Mouse (Mus musculus) heart, postnatal 0 days (tissue): Measurements from ENCODE around the gene Txk. TPM values are rescaled to one million over a fixed set of nuclear protein-coding genes. Genes with fewer than 3 reads are reported as not detected.

Source experiments
- ATAC-seq: fragments of 200-750 bp; cut with Nextera tagmentation; 2 replicates; pipeline ENCODE4 v1.8.0; 2017; ENCODE audit warnings: low read depth, moderate number of reproducible peaks, moderate library complexity; ENCODE audit not compliant: insufficient read depth
- DNase-seq: peaks from one replicate; pipeline ENCODE4 v3.0.0-alpha.2; 2016; ENCODE audit warnings: low spot score
- H3K27ac ChIP-seq: fragments of 300-500 bp; sonication (generic); 2 replicates; pipeline ENCODE4 v1.5.1; 2014; ENCODE audit warnings: low read depth, mild to moderate bottlenecking
- H3K27me3 ChIP-seq: fragments of 300-500 bp; sonication (generic); 2 replicates; pipeline ENCODE4 v1.6.1; 2014; ENCODE audit warnings: low read length, mixed read lengths; ENCODE audit not compliant: control insufficient read depth, insufficient read depth
- H3K36me3 ChIP-seq: fragments of 300-500 bp; sonication (generic); replicated peaks from 2 replicates; pipeline ENCODE4 v1.6.1; 2014; ENCODE audit warnings: low read length, mixed read lengths; ENCODE audit not compliant: control insufficient read depth, insufficient read depth
- H3K4me1 ChIP-seq: fragments of 300-500 bp; sonication (generic); 2 replicates; pipeline ENCODE4 v1.6.1; 2014; ENCODE audit warnings: antibody characterized with exemption; ENCODE audit not compliant: control insufficient read depth, insufficient read depth
- H3K4me2 ChIP-seq: fragments of 300-500 bp; sonication (generic); 2 replicates; pipeline ENCODE4 v1.6.1; 2014; ENCODE audit warnings: low read depth, mild to moderate bottlenecking, low read length, moderate library complexity
- H3K4me3 ChIP-seq: fragments of 300-500 bp; sonication (generic); 2 replicates; pipeline ENCODE4 v1.5.1; 2014; ENCODE audit warnings: low read depth, low read length
- H3K9ac ChIP-seq: fragments of 300-500 bp; sonication (generic); replicated peaks from 2 replicates; pipeline ENCODE4 v1.6.1; 2014; ENCODE audit warnings: low read depth, low read length, mixed read lengths
- H3K9me3 ChIP-seq: fragments of 300-500 bp; sonication (generic); replicated peaks from 2 replicates; pipeline ENCODE4 v1.6.1; 2016; ENCODE audit warnings: low read length; ENCODE audit not compliant: control insufficient read depth
- CTCF ChIP-seq: IDR thresholded peaks from 2 replicates; pipeline ENCODE4 v1.5.1; 2016; ENCODE audit warnings: antibody characterized with exemption, control low read depth, low read depth
- EP300 ChIP-seq: IDR thresholded peaks from 2 replicates; pipeline ENCODE4 v1.6.1; 2016; ENCODE audit warnings: antibody characterized with exemption, low read depth
- WGBS: fragments of 180-500 bp; shearing (Covaris S2); extraction: QIAGEN DNeasy Blood & Tissue Kit; methylation state at CpG from one replicate; pipeline ENCODE4 v1.1.7; 2014; 5-methylcytosine and 5-hydroxymethylcytosine counted together
- polyA plus RNA-seq: library from polyadenylated mRNA; unstranded; fragments of >200 nt; fragmentation: Nextera tagmentation; extraction: Ambion mirVana; gene quantifications from 2 replicates; pipeline ENCODE4 v1.2.1, GENCODE M21; 2015
- total RNA-seq: library from RNA; depleted of rRNA; stranded (reverse); fragments of >200 nt; gene quantifications from 2 replicates; pipeline ENCODE4 v1.2.3, GENCODE M21; 2014; ENCODE audit warnings: low replicate concordance

The Txk gene
- total and polyA plus RNA-seq, 2 experiments from 2014 or later = not detected

GRCm38 (mm10) chr5:72736437-72736836 lies 16.1 kb downstream of the Txk start:
- no peak for DNase-seq
- peak overlapping the region; percentile 4; the same call in 1 of the 2 replicates for H3K4me2 ChIP-seq
- H3K9ac ChIP-seq = no peak overlapping the region
- no peak for TF ChIP-seq CTCF
- no peak for TF ChIP-seq EP300
- no peaks in the 10 kb centered on the region for H3K27me3 ChIP-seq
- ATAC-seq = no peak
- peaks cover 9% of the 10 kb centered on the region for H3K4me1 ChIP-seq
- H3K36me3 ChIP-seq = no peaks in the 10 kb centered on the region
- no peak overlapping the region for H3K27ac ChIP-seq
- H3K9me3 ChIP-seq = no peaks in the 10 kb centered on the region
- 31% methylated on average over 8 of the region's 8 CpGs for WGBS
- no peak overlapping the region for H3K4me3 ChIP-seq

DNA sequence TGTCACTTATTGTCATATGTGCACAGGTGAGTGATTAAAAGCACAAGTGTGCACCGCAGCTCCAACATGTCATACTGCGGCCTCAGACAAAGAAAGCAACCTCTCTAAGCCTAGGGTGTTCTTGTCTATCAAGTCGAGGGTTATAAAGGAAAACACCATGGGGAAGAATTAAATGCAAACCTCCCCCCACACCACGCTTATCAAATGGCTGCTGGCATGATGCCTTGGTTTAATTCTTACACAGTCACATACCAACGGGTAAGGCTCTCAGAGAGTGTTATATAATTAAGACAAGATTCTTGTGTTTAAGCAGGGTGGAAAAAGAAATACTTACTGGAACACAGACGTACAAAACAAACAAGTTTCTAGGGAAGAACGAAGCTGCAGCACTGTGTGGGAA lies 16.8 kb downstream of the Txk start:
- WGBS = 29% methylated on average over 7 of the region's 7 CpGs
- H3K27ac ChIP-seq = no peak overlapping the region
- peaks cover 9% of the 10 kb centered on the region for H3K4me1 ChIP-seq
- no peaks in the 10 kb centered on the region for H3K27me3 ChIP-seq
- no peaks in the 10 kb centered on the region for H3K36me3 ChIP-seq
- ATAC-seq (no peak), DNase-seq (no peak)
- no peaks in the 10 kb centered on the region for H3K9me3 ChIP-seq
- TF ChIP-seq CTCF = no peak
- TF ChIP-seq EP300 = no peak
- no peak overlapping the region for H3K9ac ChIP-seq
- peak overlapping the region; percentile 25 for H3K4me2 ChIP-seq
- no peak overlapping the region for H3K4me3 ChIP-seq

- H3K4me2 ChIP-seq = no peak overlapping the region
- H3K27ac ChIP-seq = no peak overlapping the region
- TF ChIP-seq CTCF (no peak), EP300 (no peak)
- no peak for DNase-seq
- no peak overlapping the region for H3K4me3 ChIP-seq
- peaks cover 9% of the 10 kb centered on the region for H3K4me1 ChIP-seq
- H3K9ac ChIP-seq = no peak overlapping the region
- H3K9me3 ChIP-seq = no peaks in the 10 kb centered on the region
- ATAC-seq = no peak
- H3K36me3 ChIP-seq = no peaks in the 10 kb centered on the region
- WGBS = 74% methylated on average over 1 of the region's 1 CpGs
- H3K27me3 ChIP-seq = no peaks in the 10 kb centered on the region
These were observed 19.7 kb downstream of the Txk start for GRCm38 (mm10) chr5:72732885-72733284.

- DNase-seq (no peak), ATAC-seq (no peak)
- H3K9me3 ChIP-seq = no peaks in the 10 kb centered on the region
- H3K36me3 ChIP-seq = no peaks in the 10 kb centered on the region
- H3K27ac ChIP-seq = no peak overlapping the region
- H3K9ac ChIP-seq = no peak overlapping the region
- H3K27me3 ChIP-seq = no peaks in the 10 kb centered on the region
- H3K4me1 ChIP-seq = no peaks in the 10 kb centered on the region
- no peak overlapping the region for H3K4me2 ChIP-seq
- WGBS = 74% methylated on average over 3 of the region's 3 CpGs
- H3K4me3 ChIP-seq = no peak overlapping the region
- no peak for TF ChIP-seq CTCF
- TF ChIP-seq EP300 = no peak
These were observed 27.2 kb downstream of the Txk start for GRCm38 (mm10) chr5:72725404-72725803.

DNA sequence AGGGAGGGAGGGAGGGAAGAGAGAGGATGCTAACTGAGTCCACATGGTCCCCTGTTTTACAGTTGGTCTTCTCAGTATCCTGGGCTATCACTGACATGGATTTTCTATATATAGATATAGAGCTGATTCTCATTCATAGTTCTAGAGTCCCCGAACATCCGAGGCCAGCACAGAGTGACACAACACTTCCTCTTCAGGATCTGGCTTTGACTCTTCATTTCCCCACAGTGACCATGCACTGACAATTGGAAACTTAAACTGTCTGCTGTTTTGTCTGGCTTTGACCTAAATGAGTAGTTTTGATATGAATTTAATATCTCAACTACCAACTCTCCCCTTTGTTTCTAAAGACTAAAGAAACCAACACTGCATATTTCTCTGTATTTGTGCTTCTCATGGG lies 29.1 kb downstream of the Txk start:
- ATAC-seq = no peak
- Histone ChIP-seq H3K9ac (no peak overlapping the region), H3K27me3 (no peaks in the 10 kb centered on the region), H3K4me2 (no peak overlapping the region), H3K36me3 (no peaks in the 10 kb centered on the region), H3K4me3 (no peak overlapping the region), H3K27ac (no peak overlapping the region), H3K4me1 (no peaks in the 10 kb centered on the region), H3K9me3 (no peaks in the 10 kb centered on the region)
- DNase-seq = no peak
- no peak for TF ChIP-seq EP300
- no peak for TF ChIP-seq CTCF
- 6% methylated on average over 2 of the region's 2 CpGs for WGBS

GRCm38 (mm10) chr5:72720587-72720986 lies 32.0 kb downstream of the Txk start:
- Histone ChIP-seq H3K27me3 (no peaks in the 10 kb centered on the region), H3K4me1 (no peaks in the 10 kb centered on the region), H3K36me3 (no peaks in the 10 kb centered on the region), H3K9ac (no peak overlapping the region), H3K4me3 (no peak overlapping the region), H3K4me2 (no peak overlapping the region), H3K9me3 (no peaks in the 10 kb centered on the region), H3K27ac (no peak overlapping the region)
- DNase-seq = no peak
- TF ChIP-seq CTCF (peak; percentile 12; the same call in 1 of the 2 replicates), EP300 (no peak)
- 52% methylated on average over 7 of the region's 7 CpGs for WGBS
- no peak for ATAC-seq
